Mouse (Mus musculus) stomach, embryonic 14.5 days (tissue): ENCODE results near the gene Mzf1. TPM values are rescaled to one million over a fixed set of nuclear protein-coding genes. Genes with fewer than 3 reads are reported as not detected.

Source experiments
- polyA plus RNA-seq: library from polyadenylated mRNA; unstranded; fragments of >200 nt; fragmentation: Nextera tagmentation; extraction: Ambion mirVana; gene quantifications from 2 replicates; pipeline ENCODE4 v1.2.1, GENCODE M21; 2014

Mzf1 gene
- polyA plus RNA-seq, 1 experiment from 2014 or later = 3.1 TPM

Other genes starting within 250 kb of the Mzf1 start
- gene Zfp329, start 235.9 kb downstream of the Mzf1 start, polyA plus RNA-seq = 23.9 and 24.4 TPM in 2 replicates
- gene Zfp110, start 220.0 kb downstream of the Mzf1 start, polyA plus RNA-seq = 29.9 and 35.7 TPM in 2 replicates
- 4.5 and 4.6 TPM in 2 replicates for gene Zfp128, start 173.6 kb downstream of the Mzf1 start, polyA plus RNA-seq
- 22.4 and 23.0 TPM in 2 replicates for gene Zscan22, start 156.9 kb downstream of the Mzf1 start, polyA plus RNA-seq
- gene Rps5, start 132.5 kb downstream of the Mzf1 start, polyA plus RNA-seq = 1,309 and 1,442 TPM in 2 replicates
- gene Rnf225, start 127.3 kb downstream of the Mzf1 start, polyA plus RNA-seq = 0.97 and 1.4 TPM in 2 replicates
- 9.4 and 9.7 TPM in 2 replicates for gene Zfp324, start 88.9 kb downstream of the Mzf1 start, polyA plus RNA-seq
- gene Zfp446, start 76.9 kb downstream of the Mzf1 start, polyA plus RNA-seq = 8.7 and 9.2 TPM in 2 replicates
- not detected in 2 replicates for gene Slc27a5, start 56.6 kb downstream of the Mzf1 start, polyA plus RNA-seq
- gene Trim28, start 55.6 kb downstream of the Mzf1 start, polyA plus RNA-seq = 386 and 397 TPM in 2 replicates
- 21.3 and 21.8 TPM in 2 replicates for gene Zbtb45, start 44.7 kb downstream of the Mzf1 start, polyA plus RNA-seq
- 150 and 157 TPM in 2 replicates for gene Chmp2a, start 20.0 kb downstream of the Mzf1 start, polyA plus RNA-seq
- gene Ube2m, start 16.5 kb downstream of the Mzf1 start, polyA plus RNA-seq = 56.6 and 59.6 TPM in 2 replicates
- gene Vmn1r85, start 40.4 kb upstream of the Mzf1 start, polyA plus RNA-seq = not detected in 2 replicates
- not detected in 2 replicates for gene Vmn1r86, start 65.2 kb upstream of the Mzf1 start, polyA plus RNA-seq
- not detected in 2 replicates for gene Vmn1r87, start 85.4 kb upstream of the Mzf1 start, polyA plus RNA-seq
- gene Vmn1r88, start 104.8 kb upstream of the Mzf1 start, polyA plus RNA-seq = not detected in 2 replicates
- gene Vmn1r89, start 158.3 kb upstream of the Mzf1 start, polyA plus RNA-seq = not detected in 2 replicates
- 117 and 124 TPM in 2 replicates for gene Lig1, start 222.5 kb upstream of the Mzf1 start, polyA plus RNA-seq
- gene Zswim9, start 224.0 kb upstream of the Mzf1 start, polyA plus RNA-seq = 5.7 and 11.6 TPM in 2 replicates